Mouse (Mus musculus) limb, embryonic 12.5 days (tissue): Measurements from ENCODE around the gene Esrrg. TPM values are rescaled to one million over a fixed set of nuclear protein-coding genes. Genes with fewer than 3 reads are reported as not detected.

ENCODE experiments used
- ATAC-seq: fragments of 200-750 bp; cut with Nextera tagmentation; 2 replicates; pipeline ENCODE4 v1.8.0; 2017; ENCODE audit warnings: low read depth, moderate TSS enrichment; ENCODE audit not compliant: insufficient number of reproducible peaks, insufficient read depth, low FRiP score, low TSS enrichment
- H3K27ac ChIP-seq: fragments of 300-500 bp; sonication (generic); 2 replicates; pipeline ENCODE4 v1.5.1; 2016; ENCODE audit warnings: mild to moderate bottlenecking, moderate library complexity
- H3K27me3 ChIP-seq: fragments of 300-500 bp; sonication (generic); 2 replicates; pipeline ENCODE4 v1.6.1; 2016; ENCODE audit warnings: mild to moderate bottlenecking, moderate library complexity
- H3K36me3 ChIP-seq: fragments of 300-500 bp; sonication (generic); 2 replicates; pipeline ENCODE4 v1.6.1; 2016; ENCODE audit warnings: mild to moderate bottlenecking, moderate library complexity
- H3K4me1 ChIP-seq: fragments of 300-500 bp; sonication (generic); replicated peaks from 2 replicates; pipeline ENCODE4 v1.6.1; 2016
- H3K4me2 ChIP-seq: fragments of 300-500 bp; sonication (generic); 2 replicates; pipeline ENCODE4 v1.6.1; 2016; ENCODE audit warnings: mild to moderate bottlenecking, moderate library complexity
- H3K4me3 ChIP-seq: fragments of 300-500 bp; sonication (generic); replicated peaks from 2 replicates; pipeline ENCODE4 v1.5.1; 2016; ENCODE audit warnings: mild to moderate bottlenecking
- H3K9ac ChIP-seq: fragments of 300-500 bp; sonication (generic); replicated peaks from 2 replicates; pipeline ENCODE4 v1.6.1; 2016; ENCODE audit warnings: mild to moderate bottlenecking, moderate library complexity
- H3K9me3 ChIP-seq: fragments of 300-500 bp; sonication (generic); 2 replicates; pipeline ENCODE4 v1.6.1; 2016; ENCODE audit warnings: mild to moderate bottlenecking, moderate library complexity
- WGBS: fragments of 180-500 bp; shearing (Covaris S2); methylation state at CpG from one replicate; pipeline ENCODE4 v1.1.7; 2016; 5-methylcytosine and 5-hydroxymethylcytosine counted together
- polyA plus RNA-seq: library from polyadenylated mRNA; unstranded; fragments of >200 nt; fragmentation: Nextera tagmentation; extraction: Ambion mirVana; gene quantifications from 2 replicates; pipeline ENCODE4 v1.2.1, GENCODE M21; 2016

Gene Esrrg
- polyA plus RNA-seq, 1 experiment from 2014 or later, result 1.9 TPM

DNA sequence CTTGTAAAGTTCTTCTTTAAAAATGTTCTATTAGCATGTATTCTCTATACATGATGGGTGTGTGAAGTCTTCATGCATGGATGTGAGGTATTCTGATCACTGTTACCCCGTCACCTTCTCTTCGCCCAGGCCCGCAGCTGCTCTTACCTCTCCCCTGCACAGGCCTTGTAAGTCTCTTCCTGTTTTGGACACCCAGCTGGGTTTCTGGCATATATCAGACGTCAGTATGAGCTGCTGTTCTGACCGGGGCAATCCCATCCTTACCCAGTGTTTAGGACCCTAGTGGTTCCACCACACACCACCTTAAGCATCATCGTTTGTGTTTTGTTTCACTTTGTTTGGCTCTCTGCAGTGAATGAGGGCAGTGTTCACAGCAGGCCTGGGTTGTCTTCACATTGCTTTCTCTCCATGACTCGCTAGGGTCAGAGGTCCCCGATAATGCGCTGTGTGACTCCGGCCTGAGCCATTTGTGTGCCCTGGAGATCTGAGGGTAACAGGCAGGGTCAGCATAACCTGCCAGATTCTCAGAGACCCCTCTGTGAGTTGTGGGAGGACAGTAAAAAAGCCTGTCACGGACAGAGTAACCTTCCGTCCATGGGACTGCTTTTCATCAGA, 471.8 kb downstream of the Esrrg start:
- Histone ChIP-seq H3K9me3 (no peaks in the 10 kb centered on the region), H3K4me3 (no peak overlapping the region), H3K36me3 (no peaks in the 10 kb centered on the region), H3K9ac (no peak overlapping the region), H3K4me1 (peaks cover 5% of the 10 kb centered on the region; the same call in 1 of the 2 replicates), H3K27ac (no peak overlapping the region), H3K4me2 (no peak overlapping the region), H3K27me3 (peaks cover 22% of the 10 kb centered on the region; the same call in 1 of the 2 replicates)
- no peak for ATAC-seq
- WGBS, result 33% methylated on average over 12 of the region's 12 CpGs

DNA sequence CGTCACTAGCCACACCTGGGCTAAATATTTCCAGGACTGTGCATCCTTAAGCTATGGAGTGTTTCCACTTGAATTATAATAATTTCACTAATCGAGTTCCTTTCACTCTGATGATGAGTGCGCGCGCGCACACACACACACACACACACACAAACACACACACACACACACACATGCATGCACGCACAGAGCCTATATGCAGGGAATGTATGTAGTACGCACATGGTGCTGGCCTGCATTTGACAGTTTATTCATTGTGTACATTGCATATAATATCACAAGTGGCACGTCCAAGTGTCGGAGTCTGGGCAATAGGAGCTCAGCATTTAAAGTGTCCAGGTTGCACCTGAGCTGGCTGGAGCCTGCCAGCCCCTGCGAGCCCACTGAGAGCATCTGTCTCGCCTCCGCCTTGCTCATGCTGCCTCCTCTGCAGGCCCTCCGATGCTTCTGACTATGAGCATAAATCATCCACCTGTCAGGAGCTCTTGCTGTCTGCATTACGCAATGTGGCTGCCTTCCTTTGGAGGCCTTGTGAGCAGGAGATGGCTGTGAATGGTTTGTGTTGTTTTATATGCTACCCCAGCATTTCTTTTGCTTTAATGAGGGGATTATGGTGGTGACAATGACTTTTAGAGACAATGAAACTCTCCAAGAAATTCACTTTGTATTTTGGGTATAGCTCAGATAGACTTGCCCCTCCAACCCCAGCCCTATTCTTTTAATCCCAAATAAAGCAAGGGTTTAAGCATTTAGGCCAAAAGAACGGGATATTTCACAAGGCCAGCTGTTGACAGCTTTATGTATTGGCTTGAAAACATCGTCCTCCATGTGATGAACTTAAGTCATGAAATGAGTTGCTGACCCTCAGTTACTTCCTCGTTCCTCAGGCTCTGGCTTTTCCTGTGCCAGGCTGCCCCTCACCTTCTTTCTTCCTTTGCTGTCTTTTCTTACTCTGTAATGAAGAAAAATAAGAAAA, 474.4 kb downstream of the Esrrg start:
- Histone ChIP-seq H3K27ac (no peak overlapping the region), H3K4me3 (no peak overlapping the region), H3K27me3 (peaks cover 22% of the 10 kb centered on the region; the same call in 1 of the 2 replicates), H3K4me1 (peaks cover 5% of the 10 kb centered on the region; the same call in 1 of the 2 replicates), H3K9ac (no peak overlapping the region), H3K9me3 (no peaks in the 10 kb centered on the region), H3K4me2 (no peak overlapping the region), H3K36me3 (no peaks in the 10 kb centered on the region)
- ATAC-seq, result no peak
- 63% methylated on average over 18 of the region's 18 CpGs for WGBS

DNA sequence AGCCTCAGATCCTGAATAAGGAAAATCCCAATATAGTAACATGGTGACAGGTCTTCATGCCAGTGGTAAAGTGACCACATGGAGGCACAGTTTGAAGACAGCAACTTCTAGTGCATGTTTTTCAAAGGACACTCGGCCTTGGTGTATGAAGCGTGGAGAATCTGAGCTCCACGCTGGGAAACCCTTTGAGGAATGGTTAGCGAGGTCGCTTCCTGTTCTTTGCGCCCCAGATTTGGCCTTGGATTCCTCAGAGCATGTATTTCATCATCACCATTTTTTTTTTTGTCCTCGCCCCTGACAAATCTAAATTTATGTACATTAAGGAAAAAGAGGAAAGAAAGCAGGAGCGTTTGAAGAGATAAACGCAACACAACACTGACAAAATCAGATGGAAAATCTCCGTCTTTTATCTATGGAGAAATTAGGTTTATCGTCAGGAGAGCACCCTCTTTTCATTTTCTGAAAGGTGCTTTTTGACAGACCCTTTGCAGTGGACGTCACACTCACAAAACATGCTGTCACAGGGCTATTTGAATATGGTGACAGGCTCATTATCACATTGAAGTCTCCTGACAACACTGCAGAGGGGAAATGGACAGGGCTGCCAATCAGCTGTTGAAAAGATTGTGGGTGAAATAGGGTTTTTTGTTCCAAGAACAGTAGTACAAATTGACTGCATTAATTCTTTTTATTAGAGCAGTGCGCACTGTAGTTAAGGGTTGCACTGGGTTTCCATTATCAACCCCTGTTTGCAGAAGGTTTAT, 476.7 kb downstream of the Esrrg start:
- Histone ChIP-seq H3K9me3 (no peaks in the 10 kb centered on the region), H3K4me1 (peaks cover 4% of the 10 kb centered on the region; the same call in 1 of the 2 replicates)
- 84% methylated on average over 13 of the region's 13 CpGs for WGBS

DNA sequence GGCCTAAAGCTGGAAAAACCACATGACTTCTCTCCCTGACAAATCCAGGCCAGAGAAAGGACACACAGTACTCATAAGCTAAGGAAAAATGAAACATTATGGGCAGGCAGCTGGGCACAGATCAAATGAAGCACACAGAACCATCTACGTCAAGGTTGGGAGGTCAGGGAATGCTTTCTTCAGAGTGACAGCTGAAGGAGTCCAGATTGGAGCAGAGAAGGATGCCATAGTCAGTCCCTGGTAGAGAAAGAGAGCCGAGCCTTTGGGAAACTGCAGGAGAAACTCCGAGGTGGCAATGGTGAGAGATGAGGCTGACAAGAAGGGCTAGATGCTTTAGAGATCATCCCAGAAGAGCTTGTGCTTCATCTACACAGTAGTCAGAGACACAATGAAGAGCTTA, 485.1 kb downstream of the Esrrg start:
- H3K9me3 ChIP-seq, result no peaks in the 10 kb centered on the region
- no peak overlapping the region for H3K4me3 ChIP-seq
- no peaks in the 10 kb centered on the region for H3K4me1 ChIP-seq
- H3K9ac ChIP-seq, result no peak overlapping the region
- no peak for ATAC-seq
- H3K36me3 ChIP-seq, result no peaks in the 10 kb centered on the region
- no peak overlapping the region for H3K4me2 ChIP-seq
- H3K27me3 ChIP-seq, result no peaks in the 10 kb centered on the region
- WGBS, result 70% methylated on average over 3 of the region's 3 CpGs
- no peak overlapping the region for H3K27ac ChIP-seq

More for the DNA sequence above, 476.7 kb downstream of the Esrrg start:
- H3K27ac ChIP-seq, result no peak overlapping the region
- H3K27me3 ChIP-seq, result peaks cover 21% of the 10 kb centered on the region; the same call in 1 of the 2 replicates
- no peak for ATAC-seq
- H3K4me2 ChIP-seq, result no peak overlapping the region
- H3K9ac ChIP-seq, result no peak overlapping the region
- no peak overlapping the region for H3K4me3 ChIP-seq
- H3K36me3 ChIP-seq, result no peaks in the 10 kb centered on the region

- 85% methylated on average over 7 of the region's 7 CpGs for WGBS
- no peak for ATAC-seq
- no peak overlapping the region for H3K27ac ChIP-seq
- no peak overlapping the region for H3K4me3 ChIP-seq
- no peaks in the 10 kb centered on the region for H3K27me3 ChIP-seq
- H3K4me2 ChIP-seq, result no peak overlapping the region
- H3K4me1 ChIP-seq, result no peaks in the 10 kb centered on the region
- H3K9me3 ChIP-seq, result no peaks in the 10 kb centered on the region
- no peak overlapping the region for H3K9ac ChIP-seq
- H3K36me3 ChIP-seq, result no peaks in the 10 kb centered on the region
Observed at GRCm38 (mm10) chr1:188101832-188102231, 493.2 kb downstream of the Esrrg start.

DNA sequence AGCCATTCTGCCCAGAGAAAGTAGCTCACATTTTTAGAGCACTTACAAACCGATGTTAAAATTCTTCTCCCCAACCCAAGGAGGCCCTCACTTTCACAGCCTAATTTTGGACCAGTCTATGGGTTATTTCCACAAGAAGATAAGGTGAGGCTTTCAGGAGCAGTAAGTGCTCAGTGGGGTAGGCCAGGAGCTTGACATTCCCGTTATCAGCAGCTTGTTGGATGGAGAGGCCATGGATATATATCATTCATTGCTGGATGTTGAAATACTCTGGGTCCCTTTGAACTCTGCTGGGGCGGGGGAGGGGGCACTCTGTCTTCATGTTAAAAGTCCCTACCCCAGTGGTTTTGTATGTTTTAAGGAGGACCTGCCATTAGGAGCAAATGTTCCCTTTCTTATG, 494.6 kb downstream of the Esrrg start:
- 39% methylated on average over 3 of the region's 3 CpGs for WGBS
- no peaks in the 10 kb centered on the region for H3K27me3 ChIP-seq
- H3K36me3 ChIP-seq, result no peaks in the 10 kb centered on the region
- no peak for ATAC-seq
- no peak overlapping the region for H3K9ac ChIP-seq
- no peak overlapping the region for H3K27ac ChIP-seq
- H3K4me2 ChIP-seq, result no peak overlapping the region
- H3K9me3 ChIP-seq, result no peaks in the 10 kb centered on the region
- no peak overlapping the region for H3K4me3 ChIP-seq
- H3K4me1 ChIP-seq, result 0 out of 2 replicates have a peak, but pooled peaks cover 3% of the 10 kb centered on the region

GRCm38 (mm10) chr1:188105516-188105915, 496.9 kb downstream of the Esrrg start:
- H3K36me3 ChIP-seq, result no peaks in the 10 kb centered on the region
- no peaks in the 10 kb centered on the region for H3K9me3 ChIP-seq
- no peak overlapping the region for H3K9ac ChIP-seq
- H3K4me2 ChIP-seq, result no peak overlapping the region
- ATAC-seq, result no peak
- WGBS, result 72% methylated on average over 4 of the region's 4 CpGs
- H3K27me3 ChIP-seq, result no peaks in the 10 kb centered on the region
- H3K27ac ChIP-seq, result no peak overlapping the region
- H3K4me3 ChIP-seq, result no peak overlapping the region
- H3K4me1 ChIP-seq, result 0 out of 2 replicates have a peak, but pooled peaks cover 3% of the 10 kb centered on the region

- no peaks in the 10 kb centered on the region for H3K36me3 ChIP-seq
- no peaks in the 10 kb centered on the region for H3K27me3 ChIP-seq
- no peak overlapping the region for H3K4me2 ChIP-seq
- H3K4me3 ChIP-seq, result no peak overlapping the region
- no peak overlapping the region for H3K27ac ChIP-seq
- 0 out of 2 replicates have a peak, but pooled peaks cover 3% of the 10 kb centered on the region for H3K4me1 ChIP-seq
- no peak overlapping the region for H3K9ac ChIP-seq
- ATAC-seq, result no peak
- H3K9me3 ChIP-seq, result no peaks in the 10 kb centered on the region
- WGBS, result 13% methylated on average over 6 of the region's 6 CpGs
Observed at GRCm38 (mm10) chr1:188107946-188108345, 499.4 kb downstream of the Esrrg start.

GRCm38 (mm10) chr1:188111552-188111951, 503.0 kb downstream of the Esrrg start:
- H3K4me2 ChIP-seq, result no peak overlapping the region
- no peaks in the 10 kb centered on the region for H3K9me3 ChIP-seq
- H3K9ac ChIP-seq, result no peak overlapping the region
- H3K27me3 ChIP-seq, result no peaks in the 10 kb centered on the region
- no peak for ATAC-seq
- H3K36me3 ChIP-seq, result no peaks in the 10 kb centered on the region
- no peak overlapping the region for H3K27ac ChIP-seq
- H3K4me1 ChIP-seq, result 0 out of 2 replicates have a peak, but pooled peaks cover 3% of the 10 kb centered on the region
- H3K4me3 ChIP-seq, result no peak overlapping the region
- 85% methylated on average over 3 of the region's 3 CpGs for WGBS

- 72% methylated on average over 3 of the region's 3 CpGs for WGBS
- Histone ChIP-seq H3K27ac (no peak overlapping the region), H3K4me2 (no peak overlapping the region), H3K9me3 (no peaks in the 10 kb centered on the region), H3K36me3 (no peaks in the 10 kb centered on the region), H3K9ac (no peak overlapping the region), H3K4me3 (no peak overlapping the region), H3K27me3 (no peaks in the 10 kb centered on the region), H3K4me1 (peaks cover 3% of the 10 kb centered on the region; the same call in 1 of the 2 replicates)
- no peak for ATAC-seq
Observed at GRCm38 (mm10) chr1:188113240-188113639, 504.6 kb downstream of the Esrrg start.

DNA sequence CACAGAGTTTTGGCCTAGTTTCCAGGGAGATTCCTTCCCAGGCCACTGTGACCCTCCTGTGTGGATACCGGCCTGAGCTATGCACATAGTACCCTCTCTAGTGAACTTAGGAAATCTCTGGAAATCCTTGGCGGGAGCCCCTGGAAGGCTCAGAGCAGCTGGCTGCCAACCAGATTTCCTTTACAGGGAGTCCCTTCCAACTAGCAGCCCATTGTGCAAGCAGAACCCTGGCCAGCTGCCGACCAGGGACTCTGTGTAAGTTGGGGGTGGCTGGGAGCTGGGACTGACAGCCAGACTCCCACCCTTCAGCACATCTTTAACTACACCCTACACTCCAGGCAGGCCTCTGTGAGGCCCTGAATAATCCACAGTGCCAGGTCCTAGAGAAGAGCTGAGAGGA, 509.5 kb downstream of the Esrrg start:
- WGBS, result 51% methylated on average over 3 of the region's 3 CpGs
- no peaks in the 10 kb centered on the region for H3K36me3 ChIP-seq
- peaks cover 3% of the 10 kb centered on the region; the same call in 1 of the 2 replicates for H3K4me1 ChIP-seq
- no peaks in the 10 kb centered on the region for H3K27me3 ChIP-seq
- H3K27ac ChIP-seq, result no peak overlapping the region
- H3K9ac ChIP-seq, result no peak overlapping the region
- H3K4me3 ChIP-seq, result no peak overlapping the region
- ATAC-seq, result no peak
- no peaks in the 10 kb centered on the region for H3K9me3 ChIP-seq
- H3K4me2 ChIP-seq, result no peak overlapping the region
